ENCODE assay signal across 10 mouse cellular contexts in the genomic region with DNA sequence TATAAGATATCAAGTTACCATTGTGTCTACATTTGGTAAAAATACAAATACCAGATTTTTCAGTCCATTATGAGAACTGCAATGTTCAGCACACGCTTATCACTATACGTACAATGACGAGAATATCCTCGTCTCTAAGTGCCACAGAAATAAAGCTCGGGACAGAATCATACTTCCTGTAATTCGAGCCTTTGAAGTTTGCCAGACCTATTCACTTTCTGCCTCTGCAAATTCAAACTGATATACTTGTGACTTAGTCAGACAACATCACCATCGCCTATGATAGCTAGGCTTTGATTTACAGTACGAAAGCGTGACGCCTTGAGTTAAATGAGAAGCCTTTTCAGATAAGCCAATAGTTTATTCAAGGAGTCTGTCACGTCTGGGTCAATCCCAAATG. TPM values are rescaled to one million over a fixed set of nuclear protein-coding genes. Genes with fewer than 3 reads are reported as not detected.
DNase-seq lines count a peak whose midpoint lies in the region; ATAC-seq and TF ChIP-seq lines count a peak whose summit lies in the region.
"Had no signal": no experiment of that assay in that cellular context is flagged by ENCODE, and none has a peak within 500 bp of the region (broad histone marks: within the 10 kb centered on the region; RNA-seq: fewer than 3 reads in every experiment).

No protein-coding gene starts in this region.

- no peaks in the 10 kb centered on the region for H3K9me3 ChIP-seq in heart, embryonic 11.5 days (replicated peaks; ENCODE audit: control insufficient read depth, low read length)
- H3K9me3 ChIP-seq in E14TG2a.4 (ENCODE audit: low read length), result no peaks in the 10 kb centered on the region
- no peaks in the 10 kb centered on the region for H3K9me3 ChIP-seq in heart, postnatal 0 days (replicated peaks; ENCODE audit: control insufficient read depth, low read length)
- H3K9me3 ChIP-seq in liver, embryonic 12.5 days (replicated peaks), result no peaks in the 10 kb centered on the region

- H3K4me1 ChIP-seq in heart, embryonic 11.5 days (ENCODE audit: control insufficient read depth, insufficient read depth, low read length), result peaks cover 3% of the 10 kb centered on the region; the same call in 1 of the 2 replicates
- H3K4me1 ChIP-seq in E14TG2a.4 (replicated peaks; ENCODE audit: low read depth, low read length), result peaks cover 51% of the 10 kb centered on the region
- no peaks in the 10 kb centered on the region for H3K4me1 ChIP-seq in heart, postnatal 0 days (ENCODE audit: control insufficient read depth, insufficient read depth)
- no peaks in the 10 kb centered on the region for H3K4me1 ChIP-seq in liver, embryonic 12.5 days
- no peaks in the 10 kb centered on the region for H3K4me1 ChIP-seq in cerebellum, adult 2 months (ENCODE audit: control insufficient read depth, insufficient read depth, low read length)

- peak overlapping the region; percentile 79 for H3K4me2 ChIP-seq in heart, embryonic 11.5 days
- H3K4me2 ChIP-seq in heart, postnatal 0 days (ENCODE audit: low read depth, low read length), result peak overlapping the region; percentile 72
- peak overlapping the region; percentile 40 for H3K4me2 ChIP-seq in liver, embryonic 12.5 days

- no peaks in the 10 kb centered on the region for H3K36me3 ChIP-seq in heart, embryonic 11.5 days (ENCODE audit: control insufficient read depth, insufficient read depth, low read length)
- H3K36me3 ChIP-seq in E14TG2a.4 (ENCODE audit: insufficient read depth, low read length), result peaks cover 13% of the 10 kb centered on the region
- no peaks in the 10 kb centered on the region for H3K36me3 ChIP-seq in heart, postnatal 0 days (replicated peaks; ENCODE audit: control insufficient read depth, insufficient read depth, low read length)
- no peaks in the 10 kb centered on the region for H3K36me3 ChIP-seq in liver, embryonic 12.5 days

- no peak for DNase-seq in heart, adult 8-10 months (ENCODE audit: low spot score)
- peak; percentile 43 for DNase-seq in heart, postnatal 0 days (ENCODE audit: low spot score)
- no peak for DNase-seq in cerebellum, adult 2 months
- no peak for DNase-seq in cerebellum, postnatal 4 days (ENCODE audit: low spot score in 2 of 2)

- peak overlapping the region; percentile 68; the same call in 1 of the 2 replicates for H3K27ac ChIP-seq in heart, embryonic 11.5 days (ENCODE audit: low read depth, low read length)
- peak overlapping the region; percentile 11; the same call in 1 of the 2 replicates for H3K27ac ChIP-seq in heart, postnatal 0 days (ENCODE audit: low read depth)
- no peak overlapping the region for H3K27ac ChIP-seq in liver, embryonic 12.5 days
- no peak overlapping the region for H3K27ac ChIP-seq in cerebellum, adult 2 months (ENCODE audit: insufficient read depth, low read length)
- H3K27ac ChIP-seq: macrophage had no signal

- ATAC-seq in heart, embryonic 11.5 days (replicated peaks; ENCODE audit: insufficient number of reproducible peaks, low FRiP score, low TSS enrichment), result 0 out of 2 replicates have a peak, but pooled peaks have one; percentile 24
- ATAC-seq in heart, postnatal 0 days (ENCODE audit: insufficient read depth, low read depth), result no peak
- no peak for ATAC-seq in liver, embryonic 12.5 days
- no peak for ATAC-seq in frontal cortex, adult (ENCODE audit: low TSS enrichment)
- ATAC-seq: CD4-positive, CD25-positive, alpha-beta regulatory T cell, adult 4 months had no signal

- peak overlapping the region; percentile 82 for H3K4me3 ChIP-seq in heart, embryonic 11.5 days (ENCODE audit: low read depth, low read length)
- peak overlapping the region; percentile 91 for H3K4me3 ChIP-seq in E14TG2a.4 (replicated peaks; ENCODE audit: low read length)
- peak overlapping the region; percentile 82 for H3K4me3 ChIP-seq in heart, postnatal 0 days (ENCODE audit: low read depth, low read length)
- H3K4me3 ChIP-seq in liver, embryonic 12.5 days, result peak overlapping the region; percentile 11; the same call in 1 of the 2 replicates
- H3K4me3 ChIP-seq in cerebellum, adult 2 months (replicated peaks; ENCODE audit: insufficient read depth, low read depth, low read length), result no peak overlapping the region

- H3K9ac ChIP-seq in heart, embryonic 11.5 days (ENCODE audit: low read depth, low read length), result peak overlapping the region; percentile 10; the same call in 1 of the 2 replicates
- 0 out of 2 replicates have a peak overlapping the region, but pooled peaks have one; percentile 26 for H3K9ac ChIP-seq in heart, postnatal 0 days (replicated peaks; ENCODE audit: low read depth, low read length)
- no peak overlapping the region for H3K9ac ChIP-seq in liver, embryonic 12.5 days

- TF ChIP-seq POLR2A in cerebellum, adult 2 months (IDR thresholded peaks at IDR 0.05; ENCODE audit: borderline replicate concordance, insufficient read depth, low read length), result no peak

- TF ChIP-seq EP300 in heart, postnatal 0 days (IDR thresholded peaks at IDR 0.05; ENCODE audit: low read depth), result no peak

- no peak for TF ChIP-seq CTCF in E14TG2a.4 (conservative IDR thresholded peaks at IDR 0.05; ENCODE audit: low read length)
- no peak for TF ChIP-seq CTCF in heart, postnatal 0 days (IDR thresholded peaks at IDR 0.05; ENCODE audit: low read depth)
- no peak for TF ChIP-seq CTCF in cerebellum, adult 2 months (IDR thresholded peaks at IDR 0.05; ENCODE audit: borderline replicate concordance, insufficient read depth, low read depth, low read length)

- H3K27me3 ChIP-seq in heart, embryonic 11.5 days (ENCODE audit: control insufficient read depth, insufficient read depth, low read length), result no peaks in the 10 kb centered on the region
- no peaks in the 10 kb centered on the region for H3K27me3 ChIP-seq in E14TG2a.4 (ENCODE audit: insufficient read depth, low read length)
- no peaks in the 10 kb centered on the region for H3K27me3 ChIP-seq in heart, postnatal 0 days (ENCODE audit: control insufficient read depth, insufficient read depth, low read length)
- H3K27me3 ChIP-seq in liver, embryonic 12.5 days (replicated peaks), result peaks cover 33% of the 10 kb centered on the region
- no peaks in the 10 kb centered on the region for H3K27me3 ChIP-seq in cerebellum, adult 2 months (ENCODE audit: control insufficient read depth, insufficient read depth, low read length)

- 8% methylated on average over 11 of the region's 11 CpGs for WGBS in heart, embryonic 11.5 days (ENCODE audit: insufficient replicate concordance)
- 3% methylated on average over 11 of the region's 11 CpGs for WGBS in heart, postnatal 0 days
- 17% methylated on average over 11 of the region's 11 CpGs for WGBS in liver, embryonic 12.5 days (ENCODE audit: insufficient replicate concordance)
- 73% methylated on average over 11 of the region's 11 CpGs for WGBS in cerebellum, adult 2 months

RNA-seq across cellular contexts. Expression of gene Vegfc, which starts 1.6 kb away (rescaled TPM):
- polyA plus RNA-seq in heart, embryonic 11.5 days (2014; fragmentation: Nextera tagmentation; extraction: Ambion mirVana), result 13.7 and 14.9 TPM in 2 replicates
- 1 to 10 TPM; 4.8 to 7.5 (median 5.2) TPM for total RNA-seq in heart, adult 8-10 months (2022)
- total RNA-seq in heart, postnatal 0 days (2014; rRNA removed; ENCODE audit: low replicate concordance), result 10.5 and 13.8 TPM in 2 replicates
- polyA plus RNA-seq in heart, postnatal 0 days (2015; fragmentation: Nextera tagmentation; extraction: Ambion mirVana), result 7.0 and 7.6 TPM in 2 replicates
- polyA plus RNA-seq in liver, embryonic 12.5 days (2016; fragmentation: Nextera tagmentation; extraction: Ambion mirVana), result 5.3 and 5.4 TPM in 2 replicates
- 4.4 and 4.9 TPM in 2 replicates for polyA plus RNA-seq in cerebellum, adult 2 months (2012; rRNA removed)
- polyA plus RNA-seq: macrophage had no signal

Comparison
In these comparisons a context has a peak if more than half of its experiments do, and no peak if none do; other contexts are left out.
1. H3K27ac ChIP-seq: peak in heart, embryonic 11.5 days (single experiment) and heart, postnatal 0 days (single experiment); none in liver, embryonic 12.5 days (single experiment) and cerebellum, adult 2 months (single experiment).
2. Peak in every context shown above with its lines, with median percentiles within 50 percentile points of each other: H3K4me2 ChIP-seq.